Mouse (Mus musculus) urinary bladder, postnatal 4 days (tissue): ENCODE results near the gene Afdn.
"Not testable (repeated sequence)": the region's sequence is repeated elsewhere in the genome, so short reads cannot be mapped to it uniquely, and the experiment has no call there.

Experiments used
- DNase-seq, 2 experiments: peaks; one replicate each; pipeline ENCODE4 v3.0.0; 2021 to 2022; ENCODE audit warnings: low spot score in 2 of 2

Afdn gene

GRCm38 (mm10) chr17:13951570-13951969 lies 191.2 kb downstream of the Afdn start:
- not testable (repeated sequence) for DNase-seq
